9 mouse cellular contexts compared by ENCODE assay signal in genomic region chr15:87547022-87547421, GRCm38 (mm10). TPM values are rescaled to one million over a fixed set of nuclear protein-coding genes. Genes with fewer than 3 reads are reported as not detected.
A peak's percentile ranks its signal among the peaks of the same experiment; 100 is the strongest.
DNase-seq lines count a peak whose midpoint lies in the region; ATAC-seq lines count a peak whose summit lies in the region.
"Had no signal": no experiment of that assay in that cellular context is flagged by ENCODE, and none has a peak within 500 bp of the region (broad histone marks: within the 10 kb centered on the region; RNA-seq: fewer than 3 reads in every experiment).

No protein-coding gene starts in this region.

- no peak overlapping the region for H3K4me3 ChIP-seq in embryonic facial prominence, embryonic 10.5 days
- peak overlapping the region; percentile 87 for H3K4me3 ChIP-seq in neural tube, embryonic 13.5 days
- no peak overlapping the region for H3K4me3 ChIP-seq in liver, embryonic 12.5 days
- H3K4me3 ChIP-seq: megakaryocyte, embryonic 14.5 days had no signal

- peaks cover 72% of the 10 kb centered on the region for H3K4me1 ChIP-seq in embryonic facial prominence, embryonic 10.5 days
- H3K4me1 ChIP-seq in neural tube, embryonic 13.5 days (replicated peaks), result peaks cover 70% of the 10 kb centered on the region
- H3K4me1 ChIP-seq in liver, embryonic 12.5 days, result no peaks in the 10 kb centered on the region
- H3K4me1 ChIP-seq: megakaryocyte, embryonic 14.5 days had no signal

- H3K9me3 ChIP-seq in embryonic facial prominence, embryonic 10.5 days, result no peaks in the 10 kb centered on the region
- no peaks in the 10 kb centered on the region for H3K9me3 ChIP-seq in neural tube, embryonic 13.5 days
- no peaks in the 10 kb centered on the region for H3K9me3 ChIP-seq in liver, embryonic 12.5 days (replicated peaks)

- peak; percentile 52 to 71 for DNase-seq in left cerebral cortex, adult 18-20 months (ENCODE audit: low spot score in 2 of 2)
- DNase-seq in left cerebral cortex, adult 11 months (ENCODE audit: low spot score), result no peak
- DNase-seq in embryonic facial prominence, embryonic 10.5 days (ENCODE audit: low spot score), result peak; percentile 69
- DNase-seq in layer of hippocampus, adult 9-11 months, result peak; percentile 86
- DNase-seq in MN1 (ENCODE audit: low spot score), result no peak
- DNase-seq in urinary bladder, postnatal 10 days (ENCODE audit: low spot score), result no peak

- no peak overlapping the region for H3K27ac ChIP-seq in embryonic facial prominence, embryonic 10.5 days (replicated peaks)
- H3K27ac ChIP-seq in neural tube, embryonic 13.5 days (replicated peaks), result no peak overlapping the region
- H3K27ac ChIP-seq in liver, embryonic 12.5 days, result no peak overlapping the region

- H3K4me2 ChIP-seq in neural tube, embryonic 13.5 days, result peak overlapping the region; percentile 77
- H3K4me2 ChIP-seq in liver, embryonic 12.5 days, result no peak overlapping the region

- H3K9ac ChIP-seq in neural tube, embryonic 13.5 days, result peak overlapping the region; percentile 55
- no peak overlapping the region for H3K9ac ChIP-seq in liver, embryonic 12.5 days

- H3K27me3 ChIP-seq in embryonic facial prominence, embryonic 10.5 days (replicated peaks; ENCODE audit: low read depth, poor library complexity, severe bottlenecking), result peaks cover 67% of the 10 kb centered on the region
- peaks cover 26% of the 10 kb centered on the region for H3K27me3 ChIP-seq in neural tube, embryonic 13.5 days
- H3K27me3 ChIP-seq in liver, embryonic 12.5 days (replicated peaks), result peaks cover 80% of the 10 kb centered on the region

- no peak for ATAC-seq in neural tube, embryonic 13.5 days (ENCODE audit: low read depth)
- no peak for ATAC-seq in liver, embryonic 12.5 days

- WGBS in embryonic facial prominence, embryonic 10.5 days, result 48% methylated on average over 5 of the region's 5 CpGs
- WGBS in neural tube, embryonic 13.5 days, result 37% methylated on average over 5 of the region's 5 CpGs
- WGBS in liver, embryonic 12.5 days (ENCODE audit: insufficient replicate concordance), result 48% methylated on average over 5 of the region's 5 CpGs

- H3K36me3 ChIP-seq in embryonic facial prominence, embryonic 10.5 days (replicated peaks), result no peaks in the 10 kb centered on the region
- no peaks in the 10 kb centered on the region for H3K36me3 ChIP-seq in neural tube, embryonic 13.5 days
- no peaks in the 10 kb centered on the region for H3K36me3 ChIP-seq in liver, embryonic 12.5 days

RNA-seq across cellular contexts. Expression of gene Fam19a5, which starts 2.9 kb away (rescaled TPM):
- total RNA-seq in left cerebral cortex, adult 18-20 months (2021), result 100 to 1,000 TPM; 114 to 115 TPM
- 4.4 and 5.5 TPM in 2 replicates for polyA plus RNA-seq in embryonic facial prominence, embryonic 10.5 days (2016; fragmentation: Nextera tagmentation; extraction: Ambion mirVana)
- 19.8 and 22.9 TPM in 2 replicates for polyA plus RNA-seq in neural tube, embryonic 13.5 days (2015; fragmentation: Nextera tagmentation; extraction: Ambion mirVana)
- polyA plus RNA-seq in liver, embryonic 12.5 days (2016; fragmentation: Nextera tagmentation; extraction: Ambion mirVana), result 0.14 TPM in 2 replicates

Comparison
In these comparisons a context has a peak if more than half of its experiments do, and no peak if none do; other contexts are left out.
1. DNase-seq: peak in left cerebral cortex, adult 18-20 months (2 of 2), embryonic facial prominence, embryonic 10.5 days (single experiment) and layer of hippocampus, adult 9-11 months (single experiment); none in left cerebral cortex, adult 11 months (single experiment), MN1 (single experiment) and urinary bladder, postnatal 10 days (single experiment).